Mouse (Mus musculus): ENCODE data around the gene Cstb.
A peak's percentile ranks its signal among the peaks of the same experiment; 100 is the strongest.

Cstb gene

GRCm38 (mm10) chr10:78417888-78418287 lies 7.6 kb upstream of the Cstb start:
- DNase-seq (ENCODE audit: low spot score) = no peak

GRCm38 (mm10) chr10:78418791-78419190 lies 6.7 kb upstream of the Cstb start:
- no peak for DNase-seq (ENCODE audit: low spot score)

- DNase-seq (ENCODE audit: low spot score) = no peak
These were observed 4.5 kb upstream of the Cstb start for GRCm38 (mm10) chr10:78420929-78421328.

DNA sequence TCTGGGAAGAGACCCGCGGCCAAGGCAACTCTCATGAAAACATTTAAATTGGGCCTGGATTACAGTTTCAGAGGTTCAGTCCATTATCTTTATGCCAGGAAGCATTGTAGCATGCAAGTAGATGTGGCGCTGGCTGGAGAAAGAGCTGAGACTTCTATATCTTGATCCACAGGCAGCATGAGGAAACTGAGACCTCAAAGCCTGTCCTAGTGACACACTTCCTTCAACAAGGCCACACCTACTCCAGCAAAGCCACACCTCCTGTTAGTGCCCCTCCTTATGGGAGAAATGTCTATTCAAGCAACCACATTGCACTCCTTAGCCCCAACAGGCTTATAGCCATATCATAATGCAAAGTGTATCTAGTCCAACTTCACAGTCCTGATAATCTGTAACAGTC lies 2.9 kb upstream of the Cstb start:
- no peak for DNase-seq (ENCODE audit: low spot score)

DNA sequence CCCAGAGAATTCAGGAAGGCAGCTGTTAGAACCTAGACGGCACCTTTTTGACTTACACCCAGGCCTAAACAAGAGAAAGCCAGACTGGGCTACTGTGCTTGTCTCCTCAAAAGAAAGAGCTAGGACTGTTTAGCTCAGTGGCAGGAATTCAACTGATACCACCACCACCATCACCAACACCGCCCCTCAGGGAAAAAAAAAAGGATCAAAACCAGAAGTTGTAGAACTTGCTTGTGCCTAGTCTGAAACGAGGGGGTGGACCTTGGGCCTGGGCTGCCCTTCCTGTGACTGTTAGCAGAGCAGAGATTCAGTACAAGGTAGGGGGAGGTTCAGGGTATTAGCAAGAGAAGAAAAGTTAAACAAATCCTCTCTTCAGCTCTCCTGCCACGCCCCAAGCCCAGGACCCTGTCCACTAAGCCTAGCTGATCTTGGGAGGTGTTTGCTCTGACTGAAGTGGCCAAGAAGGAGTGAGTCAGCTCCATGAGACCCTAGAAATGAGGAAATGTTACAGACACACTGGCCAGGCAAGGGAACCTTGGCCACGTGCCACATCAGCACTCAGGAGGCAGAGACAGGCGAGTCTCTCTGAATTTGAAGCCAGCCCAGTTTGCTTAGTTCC lies 757 bp downstream of the Cstb start:
- peak; percentile 43 for DNase-seq (ENCODE audit: low spot score)

DNA sequence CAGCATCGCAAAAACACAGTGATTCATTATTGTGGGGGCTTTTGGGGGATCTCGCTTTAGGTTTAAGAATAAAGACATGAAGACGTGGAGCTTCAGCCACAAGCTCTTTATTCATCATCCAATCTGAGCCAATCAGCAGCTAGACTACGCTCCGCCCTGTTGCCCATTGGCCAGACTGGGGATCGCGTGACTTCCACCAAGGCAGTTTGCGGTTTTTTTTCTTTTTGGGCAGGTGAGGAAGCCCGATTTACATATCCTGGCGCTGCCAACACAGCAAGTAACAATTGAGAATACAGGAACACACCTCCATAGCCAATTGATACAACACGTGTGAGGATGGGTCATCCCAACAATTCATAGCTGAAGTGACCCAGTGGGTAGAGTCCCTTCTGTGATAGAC lies 2.6 kb downstream of the Cstb start:
- no peak for DNase-seq (ENCODE audit: low spot score)

GRCm38 (mm10) chr10:78429180-78429579 lies 3.7 kb downstream of the Cstb start:
- no peak for DNase-seq (ENCODE audit: low spot score)

- DNase-seq (ENCODE audit: low spot score) = no peak
These were observed 4.3 kb downstream of the Cstb start for GRCm38 (mm10) chr10:78429776-78430175.

GRCm38 (mm10) chr10:78432853-78433252 lies 7.4 kb downstream of the Cstb start:
- DNase-seq (ENCODE audit: low spot score) = no peak

GRCm38 (mm10) chr10:78438094-78438493 lies 12.6 kb downstream of the Cstb start:
- peak; percentile 70 for DNase-seq (ENCODE audit: low spot score)

- DNase-seq (ENCODE audit: low spot score) = no peak
These were observed 14.1 kb downstream of the Cstb start for GRCm38 (mm10) chr10:78439550-78439949.

GRCm38 (mm10) chr10:78439990-78440389 lies 14.5 kb downstream of the Cstb start:
- no peak for DNase-seq (ENCODE audit: low spot score)

DNA sequence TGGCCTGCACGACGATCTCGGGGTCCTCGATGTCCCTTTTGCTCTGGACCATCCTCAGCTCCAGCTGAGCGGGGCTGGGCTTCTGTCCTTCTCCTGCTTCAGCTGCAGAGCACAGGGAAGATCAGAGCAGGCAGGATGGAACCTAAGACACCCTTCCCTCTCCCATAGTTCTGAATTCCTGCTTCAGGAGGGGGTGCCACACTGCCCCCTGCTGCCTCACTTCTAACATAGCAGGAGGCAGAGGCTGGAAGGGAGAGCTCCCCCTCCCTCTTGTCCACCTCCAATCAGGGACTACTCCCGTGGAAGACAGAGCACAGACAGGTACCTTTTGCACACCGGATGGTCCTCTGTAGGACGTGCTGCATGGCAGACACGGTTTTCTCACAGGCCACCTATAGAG lies 15.3 kb downstream of the Cstb start:
- no peak for DNase-seq (ENCODE audit: low spot score)

DNA sequence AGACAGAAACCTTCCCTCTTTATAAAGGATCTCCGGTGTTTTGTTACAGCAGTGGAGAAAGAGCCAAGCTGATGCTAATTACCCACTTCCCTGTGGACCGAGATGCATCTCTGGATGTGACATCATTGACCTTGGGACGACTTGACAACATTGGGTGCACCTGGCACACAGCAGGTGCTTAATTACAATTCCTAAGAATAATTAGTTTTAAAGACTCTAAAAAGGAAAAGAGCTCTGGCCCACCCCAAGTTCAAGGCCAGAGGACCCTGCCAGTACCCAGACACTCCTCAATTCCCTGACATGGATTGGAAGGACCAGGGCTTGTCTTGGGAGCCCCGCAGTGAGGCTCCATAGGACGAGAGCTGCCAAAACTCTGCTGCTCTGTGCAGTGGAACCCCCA lies 16.1 kb downstream of the Cstb start:
- no peak for DNase-seq (ENCODE audit: low spot score)

DNA sequence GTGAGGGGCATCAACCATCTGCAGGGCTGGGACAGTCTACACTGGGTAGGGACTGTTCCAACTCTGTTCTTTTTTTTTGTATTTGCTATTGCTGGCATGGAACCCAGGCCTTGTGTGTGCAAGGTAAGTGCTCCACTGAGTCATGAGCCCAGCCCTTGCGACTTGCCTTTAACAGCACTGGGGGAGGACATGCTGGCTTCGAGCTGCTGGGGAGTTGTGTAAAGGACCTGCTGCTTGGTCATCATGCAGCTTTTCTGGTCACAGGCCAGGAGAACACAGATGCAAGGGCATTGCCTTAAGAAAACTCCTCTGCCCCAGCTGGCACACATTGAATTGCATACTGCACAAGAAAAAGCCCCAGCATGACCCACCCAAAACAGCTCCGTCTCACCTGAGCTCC lies 16.8 kb downstream of the Cstb start:
- no peak for DNase-seq (ENCODE audit: low spot score)

GRCm38 (mm10) chr10:78446195-78446594 lies 20.7 kb downstream of the Cstb start:
- no peak for DNase-seq (ENCODE audit: low spot score)

DNA sequence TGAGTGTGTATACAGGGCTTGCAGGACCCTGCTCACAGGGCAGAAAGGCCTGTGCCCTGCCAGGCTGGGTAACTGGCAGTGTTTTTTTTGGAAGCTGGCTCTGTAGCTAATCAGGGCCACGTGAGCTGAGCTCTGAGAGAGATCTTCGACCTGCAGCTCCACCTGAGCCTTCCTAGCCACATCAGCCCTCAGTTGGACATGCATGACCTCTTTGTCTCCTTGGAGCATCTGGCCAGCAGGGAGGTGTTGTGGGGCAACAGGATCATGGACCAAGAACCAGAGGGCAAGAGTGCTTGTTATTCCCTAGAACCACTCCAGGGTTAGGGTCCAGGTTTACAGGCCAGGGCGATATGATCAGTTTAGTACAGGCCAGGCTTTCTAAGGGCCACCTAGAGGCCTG lies 21.9 kb downstream of the Cstb start:
- no peak for DNase-seq (ENCODE audit: low spot score)

DNA sequence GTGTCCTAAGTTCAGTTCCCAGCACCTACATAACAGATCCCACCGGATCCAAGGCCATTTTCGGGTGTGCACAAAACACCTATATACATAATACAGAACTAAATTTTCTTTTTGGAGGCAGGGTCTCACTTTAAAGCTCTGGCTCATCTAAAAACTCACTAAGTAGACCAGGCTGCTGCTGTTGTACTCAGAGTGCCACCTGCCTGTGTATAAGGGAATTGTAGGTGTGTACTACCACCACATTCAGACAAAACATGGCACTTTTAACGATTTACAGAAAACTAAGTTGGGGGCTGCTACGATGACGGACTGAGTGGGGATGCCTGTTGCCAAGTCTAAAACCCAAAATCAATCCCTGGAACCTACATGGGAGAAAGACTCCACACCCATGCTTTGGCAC lies 25.3 kb downstream of the Cstb start:
- no peak for DNase-seq (ENCODE audit: low spot score)

DNA sequence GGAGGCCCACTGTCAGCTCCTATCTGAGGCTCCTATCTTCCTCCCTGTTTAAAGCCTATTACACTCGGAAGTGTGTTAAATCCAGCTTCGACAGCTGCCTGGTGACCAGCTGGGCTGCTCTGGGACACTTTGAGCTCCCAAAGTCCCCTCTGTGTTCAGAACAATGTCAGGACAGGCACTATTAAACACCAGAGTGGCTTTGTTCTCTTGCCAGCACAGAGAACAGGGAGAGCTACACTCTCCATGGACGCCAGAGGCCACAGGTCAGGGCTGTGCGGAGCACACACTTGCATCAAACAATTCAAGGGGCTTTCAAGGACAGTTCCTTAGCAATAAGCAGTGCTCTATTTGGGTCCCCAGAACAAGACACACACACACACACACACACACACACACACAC lies 27.2 kb downstream of the Cstb start:
- no peak for DNase-seq (ENCODE audit: low spot score)

- no peak for DNase-seq (ENCODE audit: low spot score)
These were observed 31.2 kb downstream of the Cstb start for GRCm38 (mm10) chr10:78456696-78457095.

GRCm38 (mm10) chr10:78457495-78458347 lies 32.3 kb downstream of the Cstb start:
- peak; percentile 75 for DNase-seq (ENCODE audit: low spot score)

GRCm38 (mm10) chr10:78458348-78459111 lies 33.1 kb downstream of the Cstb start:
- peak; percentile 42 for DNase-seq (ENCODE audit: low spot score)

- no peak for DNase-seq (ENCODE audit: low spot score)
These were observed 35.0 kb downstream of the Cstb start for GRCm38 (mm10) chr10:78460463-78460862.

All from lung, postnatal 25 days (tissue).